Mouse (Mus musculus): ENCODE measurements at regions not wholly inside any gene's neighbourhood (a gene's known extent, or its start where the extent isn't known, plus 50 kb on each side); places are given as distances from the start of the nearest gene placed in this dataset.

GRCm38 (mm10) chr16:52601068-52601829 lies 147.4 kb upstream of the Alcam start:
- DNase-seq (ENCODE audit: low spot score in 2 of 2) = no peak

- no peak for DNase-seq (ENCODE audit: low spot score in 2 of 2)
These were observed 144.4 kb upstream of the Alcam start for GRCm38 (mm10) chr16:52598232-52598631.

GRCm38 (mm10) chr16:52597181-52597580 lies 143.3 kb upstream of the Alcam start:
- no peak for DNase-seq (ENCODE audit: low spot score in 2 of 2)

- peak in 1 of 2 experiments; percentile 47 for DNase-seq (ENCODE audit: low spot score in 2 of 2)
These were observed 134.5 kb upstream of the Alcam start for GRCm38 (mm10) chr16:52588291-52588781.

- DNase-seq (ENCODE audit: low spot score in 2 of 2) = peak; percentile 3 to 16
These were observed 115.2 kb upstream of the Alcam start for GRCm38 (mm10) chr16:52569078-52569477.

- no peak for DNase-seq (ENCODE audit: low spot score in 2 of 2)
These were observed 82.4 kb upstream of the Alcam start for GRCm38 (mm10) chr16:52536278-52536677.

GRCm38 (mm10) chr16:52534601-52535000 lies 80.7 kb upstream of the Alcam start:
- no peak for DNase-seq (ENCODE audit: low spot score in 2 of 2)

- DNase-seq (ENCODE audit: low spot score in 2 of 2) = no peak
These were observed 78.7 kb upstream of the Alcam start for GRCm38 (mm10) chr16:52532475-52533083.

GRCm38 (mm10) chr16:52513546-52514409 lies 59.9 kb upstream of the Alcam start:
- peak in 1 of 2 experiments; percentile 0 for DNase-seq (ENCODE audit: low spot score in 2 of 2)

- no peak for DNase-seq (ENCODE audit: low spot score in 2 of 2)
These were observed 54.9 kb upstream of the Alcam start for GRCm38 (mm10) chr16:52508633-52509379.
